ENCODE assay signal across 20 mouse cellular contexts in genomic region chr5:143059958-143060357, GRCm38 (mm10). TPM values are rescaled to one million over a fixed set of nuclear protein-coding genes. Genes with fewer than 3 reads are reported as not detected.
A peak's percentile ranks its signal among the peaks of the same experiment; 100 is the strongest.
DNase-seq lines count a peak whose midpoint lies in the region; ATAC-seq and TF ChIP-seq lines count a peak whose summit lies in the region.
"Had no signal": no experiment of that assay in that cellular context is flagged by ENCODE, and none has a peak within 500 bp of the region (broad histone marks: within the 10 kb centered on the region; RNA-seq: fewer than 3 reads in every experiment).

No protein-coding gene starts in this region.

- H3K4me2 ChIP-seq in midbrain, embryonic 14.5 days (ENCODE audit: low read length), result no peak overlapping the region
- H3K4me2 ChIP-seq in midbrain, embryonic 15.5 days, result no peak overlapping the region
- H3K4me2 ChIP-seq: forebrain, embryonic 13.5 days; heart, embryonic 15.5 days; hindbrain, embryonic 15.5 days; neural tube, embryonic 15.5 days had no signal

- no peak for DNase-seq in heart, adult 2 months
- no peak for DNase-seq in heart, postnatal 14 days
- DNase-seq in midbrain, embryonic 14.5 days, result no peak
- DNase-seq in midbrain, embryonic 10.5 days (ENCODE audit: low spot score), result no peak
- DNase-seq in liver, result peak; percentile 73
- no peak for DNase-seq in kidney, postnatal 36 days
- DNase-seq in thymus, postnatal 14 days, result no peak
- DNase-seq: cerebellum, adult 11 months; cerebellum, postnatal 36 days; kidney, adult 11 months; kidney, postnatal 10 days; lung, adult 18-20 months; lung, postnatal 36 days; right cerebral cortex, adult 18-20 months; thymus, adult 18-20 months had no signal

- no peak for TF ChIP-seq CTCF in heart, adult 2 months (IDR thresholded peaks at IDR 0.05)

- peaks cover 25% of the 10 kb centered on the region for H3K4me1 ChIP-seq in heart, adult 2 months (ENCODE audit: control insufficient read depth, insufficient read depth, low read length)
- no peaks in the 10 kb centered on the region; the same call in 1 of the 2 replicates for H3K4me1 ChIP-seq in midbrain, embryonic 14.5 days (ENCODE audit: control insufficient read depth, insufficient read depth, low read length)
- H3K4me1 ChIP-seq in midbrain, embryonic 10.5 days, result peaks cover 55% of the 10 kb centered on the region
- peaks cover 19% of the 10 kb centered on the region for H3K4me1 ChIP-seq in midbrain, embryonic 15.5 days

- peaks cover 34% of the 10 kb centered on the region for H3K36me3 ChIP-seq in heart, adult 2 months (ENCODE audit: control insufficient read depth, insufficient read depth, low read length)
- H3K36me3 ChIP-seq in midbrain, embryonic 14.5 days (ENCODE audit: control insufficient read depth, insufficient read depth, low read length), result peaks cover 26% of the 10 kb centered on the region
- H3K36me3 ChIP-seq in midbrain, embryonic 10.5 days, result peaks cover 65% of the 10 kb centered on the region
- peaks cover 8% of the 10 kb centered on the region; the same call in 1 of the 2 replicates for H3K36me3 ChIP-seq in midbrain, embryonic 15.5 days (replicated peaks)

- no peak for TF ChIP-seq EP300 in heart, adult 2 months (IDR thresholded peaks at IDR 0.05; ENCODE audit: insufficient read depth, low read depth, low read length)

- 90% methylated on average over 1 of the region's 1 CpGs for WGBS in heart, adult 2 months
- 86% methylated on average over 1 of the region's 1 CpGs for WGBS in midbrain, embryonic 14.5 days
- 81% methylated on average over 1 of the region's 1 CpGs for WGBS in midbrain, embryonic 10.5 days
- WGBS in midbrain, embryonic 15.5 days, result 100% methylated on average over 1 of the region's 1 CpGs

- no peak for TF ChIP-seq POLR2A in heart, adult 2 months (IDR thresholded peaks at IDR 0.05; ENCODE audit: insufficient read depth, low read depth, low read length)

- H3K9ac ChIP-seq in heart, adult 2 months (ENCODE audit: low read depth, low read length), result no peak overlapping the region
- H3K9ac ChIP-seq in midbrain, embryonic 14.5 days (replicated peaks; ENCODE audit: low read length), result no peak overlapping the region
- no peak overlapping the region for H3K9ac ChIP-seq in midbrain, embryonic 15.5 days
- H3K9ac ChIP-seq: forebrain, embryonic 13.5 days; heart, embryonic 15.5 days; hindbrain, embryonic 15.5 days; neural tube, embryonic 15.5 days had no signal

- ATAC-seq in midbrain, embryonic 14.5 days (ENCODE audit: low FRiP score, low TSS enrichment), result no peak
- ATAC-seq in midbrain, embryonic 15.5 days (replicated peaks), result no peak
- ATAC-seq: forebrain, embryonic 13.5 days had no signal

- intact Hi-C loops in heart, adult 2 months (cut with DNase I), result loop anchor here (10.0 kb wide), 1 partner anchor 295 kb away; no protein-coding TSS in a partner anchor
- intact Hi-C loops in heart, postnatal 14 days (cut with DNase I), result loop anchor here (2.0 kb wide), 1 partner anchor 17 kb away; no protein-coding TSS in a partner anchor

- H3K9me3 ChIP-seq in midbrain, embryonic 14.5 days (ENCODE audit: control insufficient read depth, low read length), result no peaks in the 10 kb centered on the region
- no peaks in the 10 kb centered on the region for H3K9me3 ChIP-seq in midbrain, embryonic 10.5 days (replicated peaks)
- no peaks in the 10 kb centered on the region for H3K9me3 ChIP-seq in midbrain, embryonic 15.5 days
- H3K9me3 ChIP-seq: forebrain, embryonic 13.5 days; heart, embryonic 15.5 days; hindbrain, embryonic 15.5 days; neural tube, embryonic 15.5 days had no signal

- no peak overlapping the region for H3K4me3 ChIP-seq in heart, adult 2 months
- H3K4me3 ChIP-seq in midbrain, embryonic 14.5 days (replicated peaks; ENCODE audit: low read depth, low read length), result no peak overlapping the region
- H3K4me3 ChIP-seq in midbrain, embryonic 10.5 days, result no peak overlapping the region
- no peak overlapping the region for H3K4me3 ChIP-seq in midbrain, embryonic 15.5 days
- H3K4me3 ChIP-seq: forebrain, embryonic 13.5 days; heart, embryonic 15.5 days; hindbrain, embryonic 15.5 days; neural tube, embryonic 15.5 days had no signal

- H3K27me3 ChIP-seq in heart, adult 2 months (ENCODE audit: control insufficient read depth, insufficient read depth, low read length), result no peaks in the 10 kb centered on the region
- no peaks in the 10 kb centered on the region for H3K27me3 ChIP-seq in midbrain, embryonic 14.5 days (ENCODE audit: control insufficient read depth, insufficient read depth, low read length)
- peaks cover 59% of the 10 kb centered on the region for H3K27me3 ChIP-seq in midbrain, embryonic 10.5 days (ENCODE audit: low read depth, poor library complexity, severe bottlenecking)
- H3K27me3 ChIP-seq in midbrain, embryonic 15.5 days (replicated peaks), result no peaks in the 10 kb centered on the region
- H3K27me3 ChIP-seq: forebrain, embryonic 13.5 days; heart, embryonic 15.5 days; hindbrain, embryonic 15.5 days; neural tube, embryonic 15.5 days had no signal

- peak overlapping the region; percentile 58; the same call in 1 of the 2 replicates for H3K27ac ChIP-seq in heart, adult 2 months
- H3K27ac ChIP-seq in midbrain, embryonic 14.5 days (replicated peaks; ENCODE audit: low read depth, low read length), result 0 out of 2 replicates have a peak overlapping the region, but pooled peaks have one; percentile 21
- H3K27ac ChIP-seq in midbrain, embryonic 10.5 days (replicated peaks), result no peak overlapping the region
- H3K27ac ChIP-seq in midbrain, embryonic 15.5 days, result peak overlapping the region; percentile 28; the same call in 1 of the 2 replicates
- H3K27ac ChIP-seq: forebrain, embryonic 13.5 days had no signal

- no peaks in the 10 kb centered on the region for H3K79me2 ChIP-seq in heart, adult 2 months (replicated peaks; ENCODE audit: control insufficient read depth, insufficient read depth, low read length)

RNA-seq across cellular contexts. Expression of gene Rnf216, which starts 52.8 kb away (rescaled TPM):
- total RNA-seq in heart, adult 2 months (2021), result 10 to 100 TPM; 23.3 to 23.8 TPM
- 16.5 and 16.8 TPM in 2 replicates for polyA plus RNA-seq in heart, adult 2 months (2012; rRNA removed)
- 10 to 100 TPM; 25.7 to 29.4 TPM for total RNA-seq in heart, postnatal 14 days (2021)
- polyA plus RNA-seq in midbrain, embryonic 14.5 days (2014; fragmentation: Nextera tagmentation; extraction: Ambion mirVana), result 28.9 and 32.1 TPM in 2 replicates
- polyA plus RNA-seq in midbrain, embryonic 10.5 days (2016; fragmentation: Nextera tagmentation; extraction: Ambion mirVana), result 39.8 and 46.5 TPM in 2 replicates
- polyA plus RNA-seq in midbrain, embryonic 15.5 days (2015; fragmentation: Nextera tagmentation; extraction: Ambion mirVana), result 30.6 and 33.6 TPM in 2 replicates
